Mouse (Mus musculus) heart, postnatal 0 days (tissue): ENCODE measurements around the gene Fyb2. TPM values are rescaled to one million over a fixed set of nuclear protein-coding genes. Genes with fewer than 3 reads are reported as not detected.

Experiments used
- ATAC-seq: fragments of 200-750 bp; cut with Nextera tagmentation; 2 replicates; pipeline ENCODE4 v1.8.0; 2017; ENCODE audit warnings: low read depth, moderate number of reproducible peaks, moderate library complexity; ENCODE audit not compliant: insufficient read depth
- DNase-seq: peaks from one replicate; pipeline ENCODE4 v3.0.0-alpha.2; 2016; ENCODE audit warnings: low spot score
- H3K27ac ChIP-seq: fragments of 300-500 bp; sonication (generic); 2 replicates; pipeline ENCODE4 v1.5.1; 2014; ENCODE audit warnings: low read depth, mild to moderate bottlenecking
- H3K27me3 ChIP-seq: fragments of 300-500 bp; sonication (generic); 2 replicates; pipeline ENCODE4 v1.6.1; 2014; ENCODE audit warnings: low read length, mixed read lengths; ENCODE audit not compliant: control insufficient read depth, insufficient read depth
- H3K36me3 ChIP-seq: fragments of 300-500 bp; sonication (generic); replicated peaks from 2 replicates; pipeline ENCODE4 v1.6.1; 2014; ENCODE audit warnings: low read length, mixed read lengths; ENCODE audit not compliant: control insufficient read depth, insufficient read depth
- H3K4me1 ChIP-seq: fragments of 300-500 bp; sonication (generic); 2 replicates; pipeline ENCODE4 v1.6.1; 2014; ENCODE audit warnings: antibody characterized with exemption; ENCODE audit not compliant: control insufficient read depth, insufficient read depth
- H3K4me2 ChIP-seq: fragments of 300-500 bp; sonication (generic); 2 replicates; pipeline ENCODE4 v1.6.1; 2014; ENCODE audit warnings: low read depth, mild to moderate bottlenecking, low read length, moderate library complexity
- H3K4me3 ChIP-seq: fragments of 300-500 bp; sonication (generic); 2 replicates; pipeline ENCODE4 v1.5.1; 2014; ENCODE audit warnings: low read depth, low read length
- H3K9ac ChIP-seq: fragments of 300-500 bp; sonication (generic); replicated peaks from 2 replicates; pipeline ENCODE4 v1.6.1; 2014; ENCODE audit warnings: low read depth, low read length, mixed read lengths
- H3K9me3 ChIP-seq: fragments of 300-500 bp; sonication (generic); replicated peaks from 2 replicates; pipeline ENCODE4 v1.6.1; 2016; ENCODE audit warnings: low read length; ENCODE audit not compliant: control insufficient read depth
- CTCF ChIP-seq: IDR thresholded peaks from 2 replicates; pipeline ENCODE4 v1.5.1; 2016; ENCODE audit warnings: antibody characterized with exemption, control low read depth, low read depth
- EP300 ChIP-seq: IDR thresholded peaks from 2 replicates; pipeline ENCODE4 v1.6.1; 2016; ENCODE audit warnings: antibody characterized with exemption, low read depth
- WGBS: fragments of 180-500 bp; shearing (Covaris S2); extraction: QIAGEN DNeasy Blood & Tissue Kit; methylation state at CpG from one replicate; pipeline ENCODE4 v1.1.7; 2014; 5-methylcytosine and 5-hydroxymethylcytosine counted together
- polyA plus RNA-seq: library from polyadenylated mRNA; unstranded; fragments of >200 nt; fragmentation: Nextera tagmentation; extraction: Ambion mirVana; gene quantifications from 2 replicates; pipeline ENCODE4 v1.2.1, GENCODE M21; 2015
- total RNA-seq: library from RNA; depleted of rRNA; stranded (reverse); fragments of >200 nt; gene quantifications from 2 replicates; pipeline ENCODE4 v1.2.3, GENCODE M21; 2014; ENCODE audit warnings: low replicate concordance

Gene Fyb2
- total and polyA plus RNA-seq, 2 experiments from 2014 or later = not detected

GRCm38 (mm10) chr4:104876323-104876722 lies 36.9 kb upstream of the Fyb2 start, which contains the start of gene C8a:
Gene C8a (minus strand): TSS chr4:104876398.
- no peaks in the 10 kb centered on the region for H3K9me3 ChIP-seq
- WGBS = 70% methylated on average over 3 of the region's 3 CpGs
- no peak for TF ChIP-seq EP300
- no peak for TF ChIP-seq CTCF
- H3K27ac ChIP-seq = no peak within 1 kb of the TSS
- H3K27me3 ChIP-seq = no peaks in the 10 kb centered on the region
- H3K4me3 ChIP-seq = no peak within 1 kb of the TSS
- no peak within 1 kb of the TSS for H3K9ac ChIP-seq
- DNase-seq = no peak
- no peaks in the 10 kb centered on the region for H3K4me1 ChIP-seq
- no peak within 1 kb of the TSS for H3K4me2 ChIP-seq
- no peak for ATAC-seq
- no peaks in the 10 kb centered on the region for H3K36me3 ChIP-seq

GRCm38 (mm10) chr4:104887486-104887885 lies 25.8 kb upstream of the Fyb2 start:
- no peak for ATAC-seq
- Histone ChIP-seq H3K4me1 (no peaks in the 10 kb centered on the region), H3K4me2 (no peak overlapping the region), H3K9ac (no peak overlapping the region), H3K27me3 (0 out of 2 replicates have a peak, but pooled peaks cover 9% of the 10 kb centered on the region), H3K36me3 (no peaks in the 10 kb centered on the region), H3K27ac (no peak overlapping the region), H3K4me3 (no peak overlapping the region), H3K9me3 (no peaks in the 10 kb centered on the region)
- WGBS = 81% methylated on average over 9 of the region's 9 CpGs
- TF ChIP-seq CTCF = no peak
- TF ChIP-seq EP300 = no peak
- no peak for DNase-seq

GRCm38 (mm10) chr4:104888499-104889262 lies 24.6 kb upstream of the Fyb2 start:
- H3K36me3 ChIP-seq = no peaks in the 10 kb centered on the region
- H3K4me3 ChIP-seq = no peak overlapping the region
- no peak overlapping the region for H3K27ac ChIP-seq
- ATAC-seq (no peak), DNase-seq (no peak)
- no peak overlapping the region for H3K9ac ChIP-seq
- 0 out of 2 replicates have a peak, but pooled peaks cover 9% of the 10 kb centered on the region for H3K27me3 ChIP-seq
- no peaks in the 10 kb centered on the region for H3K9me3 ChIP-seq
- WGBS = 73% methylated on average over 9 of the region's 9 CpGs
- H3K4me2 ChIP-seq = no peak overlapping the region
- H3K4me1 ChIP-seq = no peaks in the 10 kb centered on the region
- no peak for TF ChIP-seq CTCF
- no peak for TF ChIP-seq EP300

GRCm38 (mm10) chr4:104891708-104892107 lies 21.5 kb upstream of the Fyb2 start:
- H3K4me3 ChIP-seq = no peak overlapping the region
- no peaks in the 10 kb centered on the region for H3K9me3 ChIP-seq
- no peak overlapping the region for H3K27ac ChIP-seq
- WGBS = 22% methylated on average over 7 of the region's 7 CpGs
- H3K9ac ChIP-seq = no peak overlapping the region
- no peaks in the 10 kb centered on the region for H3K36me3 ChIP-seq
- no peak overlapping the region for H3K4me2 ChIP-seq
- H3K4me1 ChIP-seq = no peaks in the 10 kb centered on the region
- DNase-seq = peak; percentile 32
- no peak for TF ChIP-seq EP300
- no peak for TF ChIP-seq CTCF
- peak; percentile 93 for ATAC-seq
- 0 out of 2 replicates have a peak, but pooled peaks cover 5% of the 10 kb centered on the region for H3K27me3 ChIP-seq

GRCm38 (mm10) chr4:104893588-104893987 lies 19.7 kb upstream of the Fyb2 start:
- 72% methylated on average over 5 of the region's 5 CpGs for WGBS
- Histone ChIP-seq H3K4me2 (no peak overlapping the region), H3K36me3 (no peaks in the 10 kb centered on the region), H3K9ac (no peak overlapping the region), H3K27ac (no peak overlapping the region), H3K4me3 (no peak overlapping the region), H3K4me1 (no peaks in the 10 kb centered on the region), H3K27me3 (no peaks in the 10 kb centered on the region), H3K9me3 (no peaks in the 10 kb centered on the region)
- ATAC-seq (no peak), DNase-seq (no peak)
- TF ChIP-seq EP300 = no peak
- TF ChIP-seq CTCF = no peak
